Mouse (Mus musculus): ENCODE measurements around the gene Ece1. TPM values are rescaled to one million over a fixed set of nuclear protein-coding genes. Genes with fewer than 3 reads are reported as not detected.
A peak's percentile ranks its signal among the peaks of the same experiment; 100 is the strongest.

Gene Ece1
- polyA plus RNA-seq, 1 experiment from 2014 or later: 94.2 TPM

- Histone ChIP-seq H3K4me2 (ENCODE audit: low read length) (no peak overlapping the region), H3K27me3 (replicated peaks; ENCODE audit: control insufficient read depth, insufficient read depth, low read length) (no peaks in the 10 kb centered on the region), H3K27ac (ENCODE audit: low read depth) (no peak overlapping the region), H3K9me3 (ENCODE audit: control insufficient read depth, low read length) (no peaks in the 10 kb centered on the region), H3K4me1 (replicated peaks; ENCODE audit: control insufficient read depth, insufficient read depth, low read length) (peaks cover 21% of the 10 kb centered on the region), H3K4me3 (ENCODE audit: low read depth, low read length) (no peak overlapping the region), H3K36me3 (ENCODE audit: control insufficient read depth, insufficient read depth, low read length) (no peaks in the 10 kb centered on the region), H3K9ac (ENCODE audit: low read length) (no peak overlapping the region)
- WGBS: 53% methylated on average over 9 of the region's 9 CpGs
- DNase-seq (ENCODE audit: low spot score) (no peak), ATAC-seq (replicated peaks; ENCODE audit: low FRiP score, low TSS enrichment, low read depth) (no peak)
These were observed 20.6 kb downstream of the Ece1 start for GRCm38 (mm10) chr4:137882663-137883062.

GRCm38 (mm10) chr4:137883513-137884150 is 21.6 kb downstream of the Ece1 start:
- ATAC-seq (replicated peaks; ENCODE audit: low FRiP score, low TSS enrichment, low read depth) (no peak), DNase-seq (ENCODE audit: low spot score) (no peak)
- H3K27me3 ChIP-seq (replicated peaks; ENCODE audit: control insufficient read depth, insufficient read depth, low read length): no peaks in the 10 kb centered on the region
- no peaks in the 10 kb centered on the region for H3K9me3 ChIP-seq (ENCODE audit: control insufficient read depth, low read length)
- H3K4me3 ChIP-seq (ENCODE audit: low read depth, low read length): no peak overlapping the region
- no peak overlapping the region for H3K9ac ChIP-seq (ENCODE audit: low read length)
- 80% methylated on average over 8 of the region's 8 CpGs for WGBS
- no peak overlapping the region for H3K27ac ChIP-seq (ENCODE audit: low read depth)
- peaks cover 28% of the 10 kb centered on the region for H3K4me1 ChIP-seq (replicated peaks; ENCODE audit: control insufficient read depth, insufficient read depth, low read length)
- H3K36me3 ChIP-seq (ENCODE audit: control insufficient read depth, insufficient read depth, low read length): no peaks in the 10 kb centered on the region
- no peak overlapping the region for H3K4me2 ChIP-seq (ENCODE audit: low read length)

- Histone ChIP-seq H3K36me3 (ENCODE audit: control insufficient read depth, insufficient read depth, low read length) (no peaks in the 10 kb centered on the region), H3K4me2 (ENCODE audit: low read length) (no peak overlapping the region), H3K9me3 (ENCODE audit: control insufficient read depth, low read length) (no peaks in the 10 kb centered on the region), H3K4me3 (ENCODE audit: low read depth, low read length) (no peak overlapping the region), H3K4me1 (replicated peaks; ENCODE audit: control insufficient read depth, insufficient read depth, low read length) (peaks cover 37% of the 10 kb centered on the region), H3K27ac (ENCODE audit: low read depth) (no peak overlapping the region), H3K9ac (ENCODE audit: low read length) (no peak overlapping the region), H3K27me3 (replicated peaks; ENCODE audit: control insufficient read depth, insufficient read depth, low read length) (no peaks in the 10 kb centered on the region)
- ATAC-seq (replicated peaks; ENCODE audit: low FRiP score, low TSS enrichment, low read depth) (no peak), DNase-seq (ENCODE audit: low spot score) (no peak)
- 59% methylated on average over 10 of the region's 10 CpGs for WGBS
These were observed 25.4 kb downstream of the Ece1 start for GRCm38 (mm10) chr4:137887337-137887992.

GRCm38 (mm10) chr4:137887993-137888388 is 26.0 kb downstream of the Ece1 start:
- 33% methylated on average over 8 of the region's 8 CpGs for WGBS
- no peaks in the 10 kb centered on the region for H3K36me3 ChIP-seq (ENCODE audit: control insufficient read depth, insufficient read depth, low read length)
- no peak overlapping the region for H3K9ac ChIP-seq (ENCODE audit: low read length)
- no peak overlapping the region for H3K4me2 ChIP-seq (ENCODE audit: low read length)
- H3K27ac ChIP-seq (ENCODE audit: low read depth): no peak overlapping the region
- no peak overlapping the region for H3K4me3 ChIP-seq (ENCODE audit: low read depth, low read length)
- H3K9me3 ChIP-seq (ENCODE audit: control insufficient read depth, low read length): no peaks in the 10 kb centered on the region
- no peak for DNase-seq (ENCODE audit: low spot score)
- H3K27me3 ChIP-seq (replicated peaks; ENCODE audit: control insufficient read depth, insufficient read depth, low read length): no peaks in the 10 kb centered on the region
- no peak for ATAC-seq (replicated peaks; ENCODE audit: low FRiP score, low TSS enrichment, low read depth)
- H3K4me1 ChIP-seq (replicated peaks; ENCODE audit: control insufficient read depth, insufficient read depth, low read length): peaks cover 40% of the 10 kb centered on the region

- Histone ChIP-seq H3K9me3 (ENCODE audit: control insufficient read depth, low read length) (no peaks in the 10 kb centered on the region), H3K27me3 (replicated peaks; ENCODE audit: control insufficient read depth, insufficient read depth, low read length) (no peaks in the 10 kb centered on the region), H3K36me3 (ENCODE audit: control insufficient read depth, insufficient read depth, low read length) (no peaks in the 10 kb centered on the region), H3K4me1 (replicated peaks; ENCODE audit: control insufficient read depth, insufficient read depth, low read length) (peaks cover 41% of the 10 kb centered on the region), H3K4me3 (ENCODE audit: low read depth, low read length) (no peak overlapping the region), H3K4me2 (ENCODE audit: low read length) (no peak overlapping the region), H3K9ac (ENCODE audit: low read length) (no peak overlapping the region), H3K27ac (ENCODE audit: low read depth) (no peak overlapping the region)
- WGBS: 61% methylated on average over 4 of the region's 4 CpGs
- ATAC-seq (replicated peaks; ENCODE audit: low FRiP score, low TSS enrichment, low read depth): no peak
- no peak for DNase-seq (ENCODE audit: low spot score)
These were observed 28.6 kb downstream of the Ece1 start for GRCm38 (mm10) chr4:137890596-137890995.

GRCm38 (mm10) chr4:137891553-137892145 is 29.6 kb downstream of the Ece1 start:
- H3K9me3 ChIP-seq (ENCODE audit: control insufficient read depth, low read length): no peaks in the 10 kb centered on the region
- 29% methylated on average over 4 of the region's 4 CpGs for WGBS
- H3K9ac ChIP-seq (ENCODE audit: low read length): no peak overlapping the region
- H3K27me3 ChIP-seq (replicated peaks; ENCODE audit: control insufficient read depth, insufficient read depth, low read length): no peaks in the 10 kb centered on the region
- no peak overlapping the region for H3K4me2 ChIP-seq (ENCODE audit: low read length)
- ATAC-seq (replicated peaks; ENCODE audit: low FRiP score, low TSS enrichment, low read depth) (no peak), DNase-seq (ENCODE audit: low spot score) (no peak)
- no peak overlapping the region for H3K27ac ChIP-seq (ENCODE audit: low read depth)
- H3K4me3 ChIP-seq (ENCODE audit: low read depth, low read length): no peak overlapping the region
- H3K4me1 ChIP-seq (replicated peaks; ENCODE audit: control insufficient read depth, insufficient read depth, low read length): peaks cover 46% of the 10 kb centered on the region
- no peaks in the 10 kb centered on the region for H3K36me3 ChIP-seq (ENCODE audit: control insufficient read depth, insufficient read depth, low read length)

GRCm38 (mm10) chr4:137892713-137893242 is 30.7 kb downstream of the Ece1 start:
- peak overlapping the region; percentile 54 for H3K27ac ChIP-seq (ENCODE audit: low read depth)
- 13% methylated on average over 11 of the region's 11 CpGs for WGBS
- H3K27me3 ChIP-seq (replicated peaks; ENCODE audit: control insufficient read depth, insufficient read depth, low read length): no peaks in the 10 kb centered on the region
- no peaks in the 10 kb centered on the region for H3K36me3 ChIP-seq (ENCODE audit: control insufficient read depth, insufficient read depth, low read length)
- H3K9me3 ChIP-seq (ENCODE audit: control insufficient read depth, low read length): no peaks in the 10 kb centered on the region
- H3K9ac ChIP-seq (ENCODE audit: low read length): no peak overlapping the region
- ATAC-seq (replicated peaks; ENCODE audit: low FRiP score, low TSS enrichment, low read depth) (peak; percentile 29; the same call in 1 of the 2 replicates), DNase-seq (ENCODE audit: low spot score) (no peak)
- H3K4me3 ChIP-seq (ENCODE audit: low read depth, low read length): no peak overlapping the region
- H3K4me2 ChIP-seq (ENCODE audit: low read length): peak overlapping the region; percentile 13; the same call in 1 of the 2 replicates
- H3K4me1 ChIP-seq (replicated peaks; ENCODE audit: control insufficient read depth, insufficient read depth, low read length): peaks cover 46% of the 10 kb centered on the region

GRCm38 (mm10) chr4:137896612-137897297 is 34.7 kb downstream of the Ece1 start:
- H3K27me3 ChIP-seq (replicated peaks; ENCODE audit: control insufficient read depth, insufficient read depth, low read length): no peaks in the 10 kb centered on the region
- H3K9me3 ChIP-seq (ENCODE audit: control insufficient read depth, low read length): no peaks in the 10 kb centered on the region
- H3K4me1 ChIP-seq (replicated peaks; ENCODE audit: control insufficient read depth, insufficient read depth, low read length): peaks cover 46% of the 10 kb centered on the region
- peak overlapping the region; percentile 76 for H3K27ac ChIP-seq (ENCODE audit: low read depth)
- H3K9ac ChIP-seq (ENCODE audit: low read length): no peak overlapping the region
- no peaks in the 10 kb centered on the region for H3K36me3 ChIP-seq (ENCODE audit: control insufficient read depth, insufficient read depth, low read length)
- no peak overlapping the region for H3K4me3 ChIP-seq (ENCODE audit: low read depth, low read length)
- peak overlapping the region; percentile 18; the same call in 1 of the 2 replicates for H3K4me2 ChIP-seq (ENCODE audit: low read length)
- 28% methylated on average over 12 of the region's 12 CpGs for WGBS
- ATAC-seq (replicated peaks; ENCODE audit: low FRiP score, low TSS enrichment, low read depth): no peak; the same call in 1 of the 2 replicates
- no peak for DNase-seq (ENCODE audit: low spot score)
